Mouse (Mus musculus): ENCODE results near the gene Aifm3. TPM values are rescaled to one million over a fixed set of nuclear protein-coding genes. Genes with fewer than 3 reads are reported as not detected.
A peak's percentile ranks its signal among the peaks of the same experiment; 100 is the strongest.
"Not testable (repeated sequence)": the region's sequence is repeated elsewhere in the genome, so short reads cannot be mapped to it uniquely, and the experiment has no call there.

Aifm3 gene
- polyA plus RNA-seq, 1 experiment, result 0.03 TPM

DNA sequence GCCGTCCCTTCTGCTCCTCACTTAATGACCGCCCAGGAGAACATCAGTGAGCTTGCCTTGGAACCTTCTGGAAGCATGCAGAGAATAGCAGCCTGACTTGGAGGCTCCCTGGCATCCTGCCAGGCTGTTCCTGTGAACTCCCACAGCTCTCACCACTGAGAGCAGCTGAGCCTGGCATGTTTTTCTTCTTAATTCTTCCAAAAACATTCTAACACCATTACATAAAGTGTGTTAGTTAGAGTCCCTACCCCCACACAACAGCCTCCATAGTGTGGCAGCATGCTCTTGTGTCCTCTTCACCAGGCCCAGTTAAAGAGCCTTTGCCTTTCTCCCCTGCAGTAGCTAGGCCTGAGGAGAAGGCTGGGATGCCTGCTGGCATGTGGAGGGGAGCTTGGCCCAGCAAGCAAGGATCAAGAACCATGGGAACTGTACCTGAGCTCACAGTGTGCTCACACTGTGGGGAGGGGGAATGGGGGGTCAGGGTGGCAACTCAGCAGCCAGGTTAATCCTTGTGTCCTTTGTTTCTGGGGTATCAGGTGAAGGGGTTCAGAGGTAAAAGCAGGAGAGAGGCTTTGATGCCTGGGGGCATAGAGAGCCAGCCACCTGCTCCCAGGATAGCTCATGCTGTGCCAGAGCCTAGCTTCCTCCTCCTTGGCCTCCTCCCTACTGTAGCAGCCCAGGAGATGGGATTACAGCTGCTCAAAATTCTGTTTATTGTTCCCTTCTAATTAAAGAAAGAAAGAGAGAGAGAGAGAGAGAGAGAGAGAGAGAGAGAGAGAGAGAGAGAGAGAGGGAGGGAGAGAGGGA lies 7.3 kb downstream of the Aifm3 start:
- no peak for TF ChIP-seq FLI1 (IDR thresholded peaks at IDR 0.05; ENCODE audit: low read length)
- TF ChIP-seq GATA1 (IDR thresholded peaks at IDR 0.05; ENCODE audit: borderline replicate concordance, low read length), result no peak
- no peak overlapping the region for H3K4me3 ChIP-seq (replicated peaks)
- H3K36me3 ChIP-seq (replicated peaks; ENCODE audit: low read length), result no peaks in the 10 kb centered on the region
- H3K9me3 ChIP-seq, result no peaks in the 10 kb centered on the region
- peaks cover 58% of the 10 kb centered on the region for H3K27me3 ChIP-seq (replicated peaks)
- peaks cover 21% of the 10 kb centered on the region; the same call in 1 of the 2 replicates for H3K4me1 ChIP-seq

DNA sequence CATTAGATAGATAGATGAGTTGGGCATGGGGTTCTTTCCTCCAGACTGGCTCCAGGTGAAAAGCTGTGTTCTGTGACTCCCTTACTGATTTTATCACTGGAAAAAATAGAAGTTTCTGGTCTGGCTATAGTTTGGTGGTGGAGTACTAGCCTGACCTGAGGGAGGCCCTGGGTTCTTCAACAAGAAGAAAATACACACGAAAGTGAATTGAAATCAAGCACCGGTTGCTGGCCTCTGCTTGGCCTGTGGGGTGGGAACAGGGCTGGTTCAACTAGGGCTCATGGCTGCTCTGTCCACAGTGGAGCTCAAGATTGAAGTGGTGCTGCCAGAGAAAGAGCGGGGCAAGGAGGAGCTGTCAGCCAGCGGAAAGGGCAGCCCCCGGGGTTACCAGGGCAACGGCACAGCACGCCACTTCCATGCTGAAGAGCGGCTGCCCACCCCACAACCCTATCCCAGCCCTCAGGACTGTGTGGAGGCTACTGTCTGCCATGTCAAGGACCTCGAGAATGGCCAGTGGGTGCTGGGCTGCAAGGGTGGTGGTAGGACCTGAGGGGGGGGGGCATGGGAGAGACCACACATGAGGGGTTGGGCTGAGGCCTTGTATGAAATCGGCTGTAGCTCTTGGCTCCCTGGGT lies 10.0 kb downstream of the Aifm3 start:
- Histone ChIP-seq H3K36me3 (replicated peaks; ENCODE audit: low read length) (no peaks in the 10 kb centered on the region), H3K4me1 (peaks cover 17% of the 10 kb centered on the region; the same call in 1 of the 2 replicates), H3K9me3 (no peaks in the 10 kb centered on the region), H3K27me3 (replicated peaks) (peaks cover 67% of the 10 kb centered on the region), H3K4me3 (replicated peaks) (no peak overlapping the region)
- TF ChIP-seq GATA1 (IDR thresholded peaks at IDR 0.05; ENCODE audit: borderline replicate concordance, low read length) (no peak), FLI1 (IDR thresholded peaks at IDR 0.05; ENCODE audit: low read length) (no peak)

GRCm38 (mm10) chr16:17502681-17503080 lies 13.3 kb downstream of the Aifm3 start:
- Histone ChIP-seq H3K4me3 (replicated peaks) (no peak overlapping the region), H3K4me1 (peaks cover 19% of the 10 kb centered on the region; the same call in 1 of the 2 replicates), H3K27me3 (replicated peaks) (peaks cover 62% of the 10 kb centered on the region), H3K9me3 (no peaks in the 10 kb centered on the region), H3K36me3 (replicated peaks; ENCODE audit: low read length) (no peaks in the 10 kb centered on the region)
- no peak for TF ChIP-seq GATA1 (IDR thresholded peaks at IDR 0.05; ENCODE audit: borderline replicate concordance, low read length)

DNA sequence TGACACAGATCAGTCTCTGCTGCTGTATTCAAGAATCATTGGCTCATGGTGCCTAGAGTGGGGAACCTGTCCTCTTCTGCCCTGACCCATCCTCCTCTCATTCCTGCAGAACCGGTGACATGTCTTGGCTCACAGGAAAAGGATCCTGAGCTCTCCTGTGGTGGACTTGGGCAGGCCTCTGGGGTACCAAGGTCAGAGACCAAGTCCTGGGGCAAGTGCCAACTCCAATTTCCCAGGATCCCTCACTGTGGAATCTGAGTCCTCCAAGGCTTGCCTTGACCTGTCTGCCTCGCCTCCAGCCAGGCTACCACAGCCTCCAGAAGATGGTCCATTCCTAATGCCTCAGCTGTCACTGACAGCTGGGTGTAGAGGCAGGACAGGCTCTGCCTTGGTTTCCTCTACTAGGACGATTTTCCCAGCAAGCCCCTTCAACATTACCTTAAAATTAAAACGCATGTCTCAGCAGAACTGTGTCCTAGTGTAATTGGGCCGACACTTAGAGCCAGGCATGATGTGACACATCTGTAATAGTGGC lies 17.7 kb downstream of the Aifm3 start:
- peaks cover 39% of the 10 kb centered on the region for H3K27me3 ChIP-seq (replicated peaks)
- TF ChIP-seq GATA1 (IDR thresholded peaks at IDR 0.05; ENCODE audit: borderline replicate concordance, low read length), result no peak
- H3K36me3 ChIP-seq (replicated peaks; ENCODE audit: low read length), result peaks cover 20% of the 10 kb centered on the region

GRCm38 (mm10) chr16:17508031-17508430 lies 18.6 kb downstream of the Aifm3 start:
- Histone ChIP-seq H3K4me3 (replicated peaks) (peak overlapping the region; percentile 93), H3K36me3 (replicated peaks; ENCODE audit: low read length) (peaks cover 30% of the 10 kb centered on the region), H3K4me1 (peaks cover 46% of the 10 kb centered on the region), H3K27me3 (replicated peaks) (peaks cover 31% of the 10 kb centered on the region)
- H3K9me3 ChIP-seq, result not testable (repeated sequence)

More for the DNA sequence above, 17.7 kb downstream of the Aifm3 start:
- Histone ChIP-seq H3K4me3 (replicated peaks) (no peak overlapping the region), H3K4me1 (peaks cover 48% of the 10 kb centered on the region), H3K9me3 (no peaks in the 10 kb centered on the region)

- Histone ChIP-seq H3K9me3 (no peaks in the 10 kb centered on the region), H3K27me3 (replicated peaks) (peaks cover 24% of the 10 kb centered on the region), H3K4me1 (peaks cover 46% of the 10 kb centered on the region), H3K36me3 (replicated peaks; ENCODE audit: low read length) (peaks cover 36% of the 10 kb centered on the region), H3K4me3 (replicated peaks) (peak within 1 kb of the TSS; percentile 93)
- TF ChIP-seq GATA1 (IDR thresholded peaks at IDR 0.05; ENCODE audit: borderline replicate concordance, low read length), result no peak
- TF ChIP-seq FLI1 (IDR thresholded peaks at IDR 0.05; ENCODE audit: low read length), result 0 out of 2 replicates have a peak, but pooled peaks have one; percentile 34
Measured at GRCm38 (mm10) chr16:17508546-17509239, 19.3 kb downstream of the Aifm3 start, which contains the start of gene Lztr1. Gene Lztr1, plus strand, starts transcription at chr16:17508688.

DNA sequence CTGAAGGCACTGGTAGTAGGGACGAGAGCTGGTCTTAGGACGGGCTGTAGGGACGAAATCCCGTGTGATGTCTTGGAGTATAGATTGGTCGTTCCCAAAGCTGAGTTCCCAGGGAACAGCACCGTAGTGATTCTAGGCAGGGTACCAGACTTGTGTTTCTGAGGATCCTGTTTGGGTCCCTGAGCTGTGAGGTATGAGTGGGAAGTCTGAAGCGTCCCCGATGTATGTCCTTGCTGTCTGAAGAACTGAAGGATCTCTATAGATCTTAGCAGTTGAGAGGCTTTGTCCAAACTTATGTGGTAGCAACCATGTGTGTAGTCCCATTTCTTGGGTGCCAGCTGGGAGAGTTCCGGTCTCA lies 19.8 kb downstream of the Aifm3 start:
- Histone ChIP-seq H3K9me3 (no peaks in the 10 kb centered on the region), H3K27me3 (replicated peaks) (peaks cover 20% of the 10 kb centered on the region), H3K4me3 (replicated peaks) (peak overlapping the region; percentile 93), H3K36me3 (replicated peaks; ENCODE audit: low read length) (peaks cover 41% of the 10 kb centered on the region), H3K4me1 (peaks cover 46% of the 10 kb centered on the region)
- TF ChIP-seq FLI1 (IDR thresholded peaks at IDR 0.05; ENCODE audit: low read length) (no peak), GATA1 (IDR thresholded peaks at IDR 0.05; ENCODE audit: borderline replicate concordance, low read length) (no peak)

GRCm38 (mm10) chr16:17510143-17510542 lies 20.7 kb downstream of the Aifm3 start:
- peaks cover 11% of the 10 kb centered on the region for H3K27me3 ChIP-seq (replicated peaks)
- peaks cover 46% of the 10 kb centered on the region for H3K4me1 ChIP-seq
- peaks cover 49% of the 10 kb centered on the region for H3K36me3 ChIP-seq (replicated peaks; ENCODE audit: low read length)
- H3K4me3 ChIP-seq (replicated peaks), result peak overlapping the region; percentile 93
- H3K9me3 ChIP-seq, result no peaks in the 10 kb centered on the region
- TF ChIP-seq FLI1 (IDR thresholded peaks at IDR 0.05; ENCODE audit: low read length), result no peak
- no peak for TF ChIP-seq GATA1 (IDR thresholded peaks at IDR 0.05; ENCODE audit: borderline replicate concordance, low read length)

DNA sequence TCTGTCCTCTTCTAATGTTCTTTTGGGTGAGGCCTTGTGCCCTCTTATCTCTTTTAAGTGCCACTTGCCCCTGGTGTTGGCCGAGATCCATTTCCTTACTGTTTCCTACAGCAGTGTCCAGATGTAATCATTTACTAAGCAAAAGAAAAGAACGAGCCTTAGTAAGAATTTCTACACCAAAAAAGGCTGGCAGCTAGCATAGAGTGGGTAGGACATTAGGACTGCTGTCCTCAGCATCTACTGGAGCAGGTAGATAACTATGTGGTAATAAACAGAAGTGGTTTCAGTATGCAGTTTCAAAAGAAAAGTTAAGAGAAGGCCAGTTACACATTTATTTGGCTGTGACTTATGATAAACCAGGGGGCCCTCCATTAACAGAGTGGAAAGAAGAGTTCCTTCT lies 21.3 kb downstream of the Aifm3 start:
- H3K4me3 ChIP-seq (replicated peaks), result peak overlapping the region; percentile 17
- H3K27me3 ChIP-seq (replicated peaks), result peaks cover 8% of the 10 kb centered on the region
- TF ChIP-seq GATA1 (IDR thresholded peaks at IDR 0.05; ENCODE audit: borderline replicate concordance, low read length) (no peak), FLI1 (IDR thresholded peaks at IDR 0.05; ENCODE audit: low read length) (no peak)
- no peaks in the 10 kb centered on the region for H3K9me3 ChIP-seq
- peaks cover 54% of the 10 kb centered on the region for H3K36me3 ChIP-seq (replicated peaks; ENCODE audit: low read length)
- peaks cover 45% of the 10 kb centered on the region for H3K4me1 ChIP-seq

Measured in megakaryocyte, embryonic 14.5 days (primary cell).